Mouse (Mus musculus) embryonic facial prominence, embryonic 13.5 days (tissue): ENCODE data around the gene Nrcam. TPM values are rescaled to one million over a fixed set of nuclear protein-coding genes. Genes with fewer than 3 reads are reported as not detected.

Experiments used
- ATAC-seq: fragments of 200-750 bp; cut with Nextera tagmentation; 2 replicates; pipeline ENCODE4 v1.8.0; 2017; ENCODE audit warnings: low read depth; ENCODE audit not compliant: insufficient number of reproducible peaks, insufficient read depth, low FRiP score, low TSS enrichment
- H3K27ac ChIP-seq: fragments of 300-500 bp; sonication (generic); 2 replicates; pipeline ENCODE4 v1.5.1; 2015; ENCODE audit warnings: moderate library complexity, mild to moderate bottlenecking, inconsistent platforms
- H3K27me3 ChIP-seq: fragments of 300-500 bp; sonication (generic); 2 replicates; pipeline ENCODE4 v1.6.1; 2015; ENCODE audit warnings: mild to moderate bottlenecking, inconsistent platforms
- H3K36me3 ChIP-seq: fragments of 300-500 bp; sonication (generic); 2 replicates; pipeline ENCODE4 v1.6.1; 2015; ENCODE audit warnings: mild to moderate bottlenecking, inconsistent platforms
- H3K4me1 ChIP-seq: fragments of 300-500 bp; sonication (generic); 2 replicates; pipeline ENCODE4 v1.6.1; 2015; ENCODE audit warnings: inconsistent platforms
- H3K4me2 ChIP-seq: fragments of 300-500 bp; sonication (generic); 2 replicates; pipeline ENCODE4 v1.6.1; 2015; ENCODE audit warnings: moderate library complexity, mild to moderate bottlenecking, inconsistent platforms
- H3K4me3 ChIP-seq: fragments of 300-500 bp; sonication (generic); 2 replicates; pipeline ENCODE4 v1.5.1; 2015; ENCODE audit warnings: mild to moderate bottlenecking, inconsistent platforms
- H3K9ac ChIP-seq: fragments of 300-500 bp; sonication (generic); 2 replicates; pipeline ENCODE4 v1.6.1; 2015; ENCODE audit warnings: mild to moderate bottlenecking, inconsistent platforms
- H3K9me3 ChIP-seq: fragments of 300-500 bp; sonication (generic); 2 replicates; pipeline ENCODE4 v1.6.1; 2016; ENCODE audit warnings: inconsistent platforms
- WGBS: fragments of 180-500 bp; shearing (Covaris S2); methylation state at CpG from one replicate; pipeline ENCODE4 v1.1.7; 2015; ENCODE audit warnings: mixed read lengths; 5-methylcytosine and 5-hydroxymethylcytosine counted together
- polyA plus RNA-seq: library from polyadenylated mRNA; unstranded; fragments of >200 nt; fragmentation: Nextera tagmentation; extraction: Ambion mirVana; gene quantifications from 2 replicates; pipeline ENCODE4 v1.2.1, GENCODE M21; 2015

Gene Nrcam
- polyA plus RNA-seq, 1 experiment from 2014 or later = 3.6 TPM

GRCm38 (mm10) chr12:44403731-44404424 is 75.2 kb downstream of the Nrcam start:
- H3K4me3 ChIP-seq = no peak overlapping the region
- no peak overlapping the region for H3K27ac ChIP-seq
- H3K36me3 ChIP-seq = no peaks in the 10 kb centered on the region
- H3K9ac ChIP-seq = no peak overlapping the region
- no peaks in the 10 kb centered on the region for H3K27me3 ChIP-seq
- H3K9me3 ChIP-seq = no peaks in the 10 kb centered on the region
- 0 out of 2 replicates have a peak, but pooled peaks cover 3% of the 10 kb centered on the region for H3K4me1 ChIP-seq
- ATAC-seq = no peak
- 29% methylated on average over 3 of the region's 3 CpGs for WGBS
- no peak overlapping the region for H3K4me2 ChIP-seq

- no peaks in the 10 kb centered on the region for H3K4me1 ChIP-seq
- H3K27ac ChIP-seq = no peak overlapping the region
- H3K36me3 ChIP-seq = no peaks in the 10 kb centered on the region
- H3K27me3 ChIP-seq = no peaks in the 10 kb centered on the region
- no peak overlapping the region for H3K9ac ChIP-seq
- H3K4me2 ChIP-seq = no peak overlapping the region
- H3K4me3 ChIP-seq = no peak overlapping the region
- no peaks in the 10 kb centered on the region for H3K9me3 ChIP-seq
- no peak for ATAC-seq
- WGBS = 84% methylated on average over 4 of the region's 4 CpGs
These were observed 81.1 kb downstream of the Nrcam start for GRCm38 (mm10) chr12:44409786-44410185.

GRCm38 (mm10) chr12:44411031-44411430 is 82.3 kb downstream of the Nrcam start:
- 82% methylated on average over 3 of the region's 3 CpGs for WGBS
- H3K36me3 ChIP-seq = no peaks in the 10 kb centered on the region

GRCm38 (mm10) chr12:44422154-44422866 is 93.6 kb downstream of the Nrcam start:
- H3K9ac ChIP-seq = no peak overlapping the region
- no peak for ATAC-seq
- no peaks in the 10 kb centered on the region for H3K4me1 ChIP-seq
- no peaks in the 10 kb centered on the region for H3K27me3 ChIP-seq
- H3K9me3 ChIP-seq = no peaks in the 10 kb centered on the region
- WGBS = 49% methylated on average over 4 of the region's 4 CpGs
- H3K36me3 ChIP-seq = no peaks in the 10 kb centered on the region
- H3K4me2 ChIP-seq = no peak overlapping the region
- no peak overlapping the region for H3K27ac ChIP-seq
- no peak overlapping the region for H3K4me3 ChIP-seq

More at GRCm38 (mm10) chr12:44411031-44411430, 82.3 kb downstream of the Nrcam start:
- no peak for ATAC-seq
- no peaks in the 10 kb centered on the region for H3K27me3 ChIP-seq
- H3K4me1 ChIP-seq = no peaks in the 10 kb centered on the region
- H3K4me2 ChIP-seq = no peak overlapping the region
- no peaks in the 10 kb centered on the region for H3K9me3 ChIP-seq
- no peak overlapping the region for H3K4me3 ChIP-seq
- no peak overlapping the region for H3K27ac ChIP-seq
- H3K9ac ChIP-seq = no peak overlapping the region

- H3K36me3 ChIP-seq = no peaks in the 10 kb centered on the region
- WGBS = 85% methylated on average over 4 of the region's 4 CpGs
- H3K27me3 ChIP-seq = no peaks in the 10 kb centered on the region
- no peaks in the 10 kb centered on the region for H3K9me3 ChIP-seq
- H3K4me1 ChIP-seq = no peaks in the 10 kb centered on the region
- no peak overlapping the region for H3K9ac ChIP-seq
- H3K27ac ChIP-seq = no peak overlapping the region
- no peak for ATAC-seq
- no peak overlapping the region for H3K4me2 ChIP-seq
- H3K4me3 ChIP-seq = no peak overlapping the region
These were observed 94.2 kb downstream of the Nrcam start for GRCm38 (mm10) chr12:44422867-44423255.

- Histone ChIP-seq H3K4me1 (no peaks in the 10 kb centered on the region), H3K4me3 (no peak overlapping the region), H3K27ac (no peak overlapping the region), H3K9me3 (no peaks in the 10 kb centered on the region), H3K9ac (no peak overlapping the region), H3K4me2 (no peak overlapping the region), H3K36me3 (no peaks in the 10 kb centered on the region), H3K27me3 (no peaks in the 10 kb centered on the region)
- WGBS = 88% methylated on average over 3 of the region's 3 CpGs
- no peak for ATAC-seq
These were observed 95.3 kb downstream of the Nrcam start for GRCm38 (mm10) chr12:44424011-44424410.

- H3K9me3 ChIP-seq = no peaks in the 10 kb centered on the region
- no peaks in the 10 kb centered on the region for H3K4me1 ChIP-seq
- no peak overlapping the region for H3K4me2 ChIP-seq
- H3K27ac ChIP-seq = no peak overlapping the region
- WGBS = 5% methylated on average over 6 of the region's 6 CpGs
- no peaks in the 10 kb centered on the region for H3K27me3 ChIP-seq
- no peak overlapping the region for H3K9ac ChIP-seq
- no peak overlapping the region for H3K4me3 ChIP-seq
- no peak for ATAC-seq
- no peaks in the 10 kb centered on the region for H3K36me3 ChIP-seq
These were observed 96.4 kb downstream of the Nrcam start for GRCm38 (mm10) chr12:44425040-44425439.

- no peaks in the 10 kb centered on the region for H3K27me3 ChIP-seq
- H3K9ac ChIP-seq = no peak overlapping the region
- WGBS = 64% methylated on average over 6 of the region's 6 CpGs
- H3K4me2 ChIP-seq = no peak overlapping the region
- H3K4me1 ChIP-seq = no peaks in the 10 kb centered on the region
- no peak overlapping the region for H3K4me3 ChIP-seq
- H3K27ac ChIP-seq = no peak overlapping the region
- no peaks in the 10 kb centered on the region for H3K9me3 ChIP-seq
- no peaks in the 10 kb centered on the region for H3K36me3 ChIP-seq
- ATAC-seq = no peak
These were observed 101.7 kb downstream of the Nrcam start for GRCm38 (mm10) chr12:44430335-44430734.

- WGBS = 64% methylated on average over 7 of the region's 7 CpGs
- no peaks in the 10 kb centered on the region for H3K4me1 ChIP-seq
- no peak overlapping the region for H3K9ac ChIP-seq
- H3K27ac ChIP-seq = no peak overlapping the region
- H3K27me3 ChIP-seq = no peaks in the 10 kb centered on the region
- H3K4me3 ChIP-seq = no peak overlapping the region
- no peaks in the 10 kb centered on the region for H3K9me3 ChIP-seq
- H3K4me2 ChIP-seq = no peak overlapping the region
- H3K36me3 ChIP-seq = no peaks in the 10 kb centered on the region
- ATAC-seq = no peak
These were observed 102.3 kb downstream of the Nrcam start for GRCm38 (mm10) chr12:44430996-44431395.

GRCm38 (mm10) chr12:44432727-44433126 is 104.0 kb downstream of the Nrcam start:
- no peaks in the 10 kb centered on the region for H3K9me3 ChIP-seq
- H3K27ac ChIP-seq = no peak overlapping the region
- no peaks in the 10 kb centered on the region for H3K36me3 ChIP-seq
- H3K4me2 ChIP-seq = no peak overlapping the region
- H3K27me3 ChIP-seq = no peaks in the 10 kb centered on the region
- ATAC-seq = no peak
- WGBS = 68% methylated on average over 3 of the region's 3 CpGs
- no peak overlapping the region for H3K4me3 ChIP-seq
- H3K9ac ChIP-seq = no peak overlapping the region
- 0 out of 2 replicates have a peak, but pooled peaks cover 6% of the 10 kb centered on the region for H3K4me1 ChIP-seq

- Histone ChIP-seq H3K27me3 (0 out of 2 replicates have a peak, but pooled peaks cover 3% of the 10 kb centered on the region), H3K36me3 (no peaks in the 10 kb centered on the region), H3K4me1 (peaks cover 21% of the 10 kb centered on the region; the same call in 1 of the 2 replicates), H3K9ac (no peak overlapping the region), H3K27ac (no peak overlapping the region), H3K4me2 (no peak overlapping the region), H3K9me3 (no peaks in the 10 kb centered on the region), H3K4me3 (no peak overlapping the region)
- 55% methylated on average over 13 of the region's 13 CpGs for WGBS
- ATAC-seq = no peak
These were observed 108.6 kb downstream of the Nrcam start for GRCm38 (mm10) chr12:44437046-44437827.
